Mouse (Mus musculus): ENCODE measurements around the gene 4931417E11Rik. TPM values are rescaled to one million over a fixed set of nuclear protein-coding genes. Genes with fewer than 3 reads are reported as not detected.

The 4931417E11Rik gene
- polyA plus RNA-seq (2015; fragmentation: Illumina TruSeq; extraction: RNeasy Lipid Tissue Mini Kit (QIAGEN cat#74804); ENCODE audit: low read depth, low replicate concordance): not detected

DNA sequence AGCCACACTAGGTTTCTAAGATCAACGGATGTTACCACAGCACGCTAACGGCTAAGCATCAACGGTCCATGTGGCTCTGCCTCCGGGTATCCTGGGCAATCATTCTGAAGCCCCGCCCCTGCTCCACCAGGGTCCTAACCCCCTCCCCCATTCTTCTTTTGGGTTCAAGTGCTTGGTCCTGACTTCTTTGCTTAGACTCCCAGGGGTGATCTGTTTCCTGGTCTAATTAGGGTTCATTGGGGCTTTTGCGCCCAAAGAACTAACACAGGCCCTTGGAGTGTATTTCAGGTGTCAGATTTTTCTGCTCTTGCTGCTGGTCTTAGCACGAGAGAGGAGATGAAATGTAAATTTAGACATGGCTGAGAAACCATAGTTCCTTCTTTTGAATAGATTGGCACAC lies at the start of gene 4931417E11Rik:
4931417E11Rik (minus strand) TSS at position 101 of the 400 bp plus-strand sequence.

Other genes starting within 250 kb of the 4931417E11Rik start
- 0.94 TPM for gene Dnah6, start 248.0 kb downstream of the 4931417E11Rik start, polyA plus RNA-seq (2015; fragmentation: Illumina TruSeq; extraction: RNeasy Lipid Tissue Mini Kit (QIAGEN cat#74804); ENCODE audit: low read depth, low replicate concordance)
- 197 TPM for gene Suclg1, start 221.3 kb downstream of the 4931417E11Rik start, polyA plus RNA-seq (2015; fragmentation: Illumina TruSeq; extraction: RNeasy Lipid Tissue Mini Kit (QIAGEN cat#74804); ENCODE audit: low read depth, low replicate concordance)

All from brain, adult 10 weeks (tissue).